Mouse (Mus musculus): ENCODE data around the gene Fam155a.
"Not testable (repeated sequence)": the region's sequence is repeated elsewhere in the genome, so short reads cannot be mapped to it uniquely, and the experiment has no call there.

Fam155a gene

GRCm38 (mm10) chr8:9770999-9771605 lies at the start of gene Fam155a:
TSS of gene Fam155a (minus strand) at chr8:9771161.
- peak; percentile 8 for DNase-seq

GRCm38 (mm10) chr8:9813273-9813946 lies 42.4 kb upstream of the Fam155a start:
- DNase-seq, result no peak

- DNase-seq, result no peak
These were observed 40.1 kb upstream of the Fam155a start for GRCm38 (mm10) chr8:9810955-9811530.

GRCm38 (mm10) chr8:9808596-9808995 lies 37.6 kb upstream of the Fam155a start:
- DNase-seq, result peak; percentile 26

DNA sequence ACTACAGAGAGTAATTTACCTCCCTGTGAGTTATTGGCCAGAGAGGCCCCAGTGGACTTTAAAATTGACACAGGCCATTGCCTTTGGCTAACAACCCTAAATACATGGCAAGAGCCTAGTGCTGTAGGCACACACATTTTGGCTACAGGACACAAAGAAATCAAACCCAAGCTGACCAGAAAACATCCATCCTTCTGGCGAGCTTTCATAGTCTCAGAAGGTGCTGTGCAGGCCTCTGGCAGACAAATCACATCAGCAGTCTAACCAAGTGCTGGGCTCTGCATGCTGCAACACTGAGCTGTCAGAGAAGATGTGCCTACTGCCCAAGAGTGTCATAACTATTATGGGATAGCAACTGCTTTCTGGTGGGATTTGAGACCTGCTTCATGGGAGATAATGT lies 34.7 kb upstream of the Fam155a start:
- no peak for DNase-seq

GRCm38 (mm10) chr8:9800346-9800745 lies 29.4 kb upstream of the Fam155a start:
- not testable (repeated sequence) for DNase-seq

DNA sequence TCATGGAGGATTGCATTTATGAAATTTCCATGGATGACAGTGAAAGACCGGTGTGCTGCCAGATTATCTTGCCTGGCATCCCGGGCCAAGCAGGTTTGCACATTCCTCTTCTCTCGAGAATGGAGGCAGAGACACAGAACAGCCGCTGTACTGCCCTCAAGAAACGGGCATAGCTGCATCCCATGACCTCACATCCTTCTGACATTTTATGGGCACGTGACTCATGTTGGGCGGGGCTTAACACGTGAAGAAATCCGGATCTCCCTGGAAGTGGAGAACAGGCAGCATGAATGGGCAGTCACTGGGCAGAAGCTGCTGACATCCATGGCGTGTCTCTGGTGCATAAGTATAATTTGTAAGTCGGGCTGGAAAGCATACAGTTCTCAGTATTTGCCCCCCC lies 29.0 kb upstream of the Fam155a start:
- no peak for DNase-seq

GRCm38 (mm10) chr8:9797514-9797913 lies 26.6 kb upstream of the Fam155a start:
- no peak for DNase-seq

DNA sequence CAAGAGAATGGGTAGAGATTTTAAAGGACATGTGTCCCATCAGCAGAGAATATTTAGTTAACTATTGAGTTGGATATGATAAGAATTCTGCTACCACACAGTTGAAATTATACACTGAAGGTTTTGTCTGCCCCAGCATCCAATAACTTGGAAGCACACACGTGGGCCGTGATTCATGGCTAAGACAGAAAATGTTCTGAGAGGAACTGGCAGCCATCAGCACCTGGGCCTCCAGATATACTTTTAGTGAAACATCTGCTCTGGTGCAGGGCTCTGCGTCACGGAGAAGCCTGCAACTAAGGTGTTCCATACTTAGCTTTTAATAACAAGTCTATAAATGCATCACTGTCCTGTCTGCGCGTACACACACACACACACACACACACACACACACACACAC lies 24.8 kb upstream of the Fam155a start:
- no peak for DNase-seq

- no peak for DNase-seq
These were observed 22.4 kb upstream of the Fam155a start for GRCm38 (mm10) chr8:9793351-9793750.

GRCm38 (mm10) chr8:9780332-9780731 lies 9.4 kb upstream of the Fam155a start:
- DNase-seq, result no peak

DNA sequence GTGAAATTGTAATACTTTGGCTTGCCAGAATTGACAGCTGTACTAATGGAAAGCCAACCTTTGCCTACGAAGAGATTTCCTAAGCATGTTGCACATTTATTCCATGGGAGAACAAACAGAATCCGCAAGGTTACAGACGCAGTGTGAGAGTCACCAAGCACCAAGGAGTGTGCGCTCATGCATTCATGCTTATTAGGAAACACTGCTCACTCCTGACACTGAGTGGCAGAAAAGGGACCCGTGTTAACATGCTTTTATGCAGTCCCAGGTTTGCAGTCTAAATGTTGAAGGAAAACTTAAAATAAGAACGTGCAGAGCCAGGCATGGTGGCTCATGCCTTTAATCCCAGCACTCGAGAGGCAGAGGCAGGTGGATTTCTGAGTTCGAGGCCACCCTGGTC lies 7.2 kb upstream of the Fam155a start:
- DNase-seq, result no peak

DNA sequence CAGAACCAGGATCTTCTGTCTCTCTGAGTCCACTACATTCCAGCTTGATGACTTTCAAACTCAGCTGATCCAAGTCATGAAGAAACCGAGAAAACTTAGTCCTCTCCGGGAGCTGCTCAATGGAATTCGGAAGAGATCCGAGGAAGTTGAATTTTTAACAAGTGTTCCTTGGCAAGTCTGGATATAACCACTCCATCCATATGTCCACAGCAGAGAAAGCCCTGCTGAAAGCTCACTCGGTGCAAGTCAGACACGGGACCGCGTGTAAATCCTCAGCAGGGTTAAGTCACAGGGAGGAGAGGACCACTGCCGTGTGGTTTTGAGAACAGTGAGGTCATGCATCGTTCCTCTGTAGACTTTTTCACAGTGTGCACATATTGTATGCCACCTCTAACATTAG lies 5.9 kb upstream of the Fam155a start:
- no peak for DNase-seq

GRCm38 (mm10) chr8:9772519-9772840 lies 1.5 kb upstream of the Fam155a start:
- DNase-seq, result no peak

- DNase-seq, result no peak
These were observed 901 bp upstream of the Fam155a start for GRCm38 (mm10) chr8:9771606-9772518.

- DNase-seq, result no peak
These were observed 531 bp downstream of the Fam155a start for GRCm38 (mm10) chr8:9770261-9770998.

GRCm38 (mm10) chr8:9769061-9769460 lies 1.9 kb downstream of the Fam155a start:
- DNase-seq, result peak; percentile 77

DNA sequence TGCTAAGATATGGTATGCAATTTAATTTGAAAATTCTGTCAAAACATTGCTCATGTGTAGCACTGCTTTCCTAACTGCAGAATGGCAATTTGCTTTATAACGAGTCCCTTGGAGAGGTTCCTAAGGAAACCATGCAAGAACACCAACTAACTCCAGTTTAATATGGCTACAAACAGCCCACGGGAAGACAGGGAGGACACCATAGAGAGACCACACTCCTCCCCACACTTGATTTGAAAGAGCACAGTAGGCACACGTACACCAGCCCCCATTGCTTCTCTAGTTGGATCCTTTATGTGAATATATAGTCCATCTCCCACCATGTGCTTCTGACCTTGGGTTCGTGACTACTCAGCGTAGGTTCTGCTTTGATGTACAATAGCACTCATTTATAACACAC lies 35.8 kb downstream of the Fam155a start:
- DNase-seq, result no peak

- DNase-seq, result no peak
These were observed 61.2 kb downstream of the Fam155a start for GRCm38 (mm10) chr8:9709791-9710190.

GRCm38 (mm10) chr8:9707433-9707832 lies 63.5 kb downstream of the Fam155a start:
- DNase-seq, result no peak

GRCm38 (mm10) chr8:9694794-9695193 lies 76.2 kb downstream of the Fam155a start:
- DNase-seq, result no peak

DNA sequence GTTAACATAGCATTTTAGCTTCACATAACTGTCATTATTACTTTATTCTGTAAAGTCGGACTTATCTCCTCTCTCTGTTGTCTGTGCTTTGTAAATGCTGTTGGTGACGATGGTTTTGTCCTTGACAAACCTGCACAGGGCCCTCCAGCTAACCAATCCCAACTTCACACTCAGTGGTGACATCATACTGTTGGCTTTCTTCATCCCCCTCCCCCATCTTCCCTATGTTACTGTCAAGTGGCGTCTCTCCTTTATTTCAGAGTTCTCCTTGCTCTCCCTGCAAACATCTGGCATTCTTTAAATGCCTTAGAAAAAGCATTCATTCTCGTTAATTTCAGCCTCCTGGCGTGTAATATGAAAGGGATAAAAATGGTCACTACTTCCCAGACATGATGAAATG lies 78.6 kb downstream of the Fam155a start:
- no peak for DNase-seq

DNA sequence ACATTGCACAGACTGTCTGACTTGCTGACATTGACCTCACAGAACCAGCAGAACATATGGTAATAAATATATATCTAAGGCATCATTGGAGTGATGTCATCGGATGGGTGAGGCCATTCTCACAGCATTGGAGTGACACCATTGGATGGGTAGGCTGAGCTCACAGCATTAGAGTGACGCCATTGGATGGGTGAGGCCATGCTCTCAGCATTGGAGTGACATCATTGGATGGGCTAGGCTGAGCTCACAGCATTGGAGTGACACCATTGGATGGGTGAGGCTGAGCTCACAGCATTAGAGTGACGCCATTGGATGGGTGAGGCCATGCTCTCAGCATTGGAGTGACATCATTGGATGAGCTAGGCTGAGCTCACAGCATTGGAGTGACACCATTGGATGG lies 110.9 kb downstream of the Fam155a start:
- DNase-seq, result not testable (repeated sequence)
